Mouse (Mus musculus) CD4-positive, CD25-positive, alpha-beta regulatory T cell, adult 4 months (primary cell): ENCODE results near the gene Gm7145. TPM values are rescaled to one million over a fixed set of nuclear protein-coding genes. Genes with fewer than 3 reads are reported as not detected.
"Not testable (repeated sequence)": the region's sequence is repeated elsewhere in the genome, so short reads cannot be mapped to it uniquely, and the experiment has no call there.

Experiments
- ATAC-seq: one replicate; pipeline ENCODE4 v1.8.0; 2017
- polyA plus RNA-seq, 2 experiments: library from polyadenylated mRNA; unstranded; fragments of 100-300 nt; shearing (Covaris generic); gene quantifications; one replicate each; pipeline ENCODE4 v1.2.1; 2017

The Gm7145 gene
- not detected for polyA plus RNA-seq

GRCm38 (mm10) chr1:117965639-117966038, at the start of gene Gm7145:
TSS of gene Gm7145 (plus strand) at chr1:117965939.
- ATAC-seq: no peak

- ATAC-seq: not testable (repeated sequence)
Measured at GRCm38 (mm10) chr1:117927715-117928114, 38.0 kb upstream of the Gm7145 start, which contains the start of gene Gm28168. TSS of gene Gm28168 (plus strand) at chr1:117928015.

GRCm38 (mm10) chr1:118003876-118004275, 38.1 kb downstream of the Gm7145 start:
- ATAC-seq: not testable (repeated sequence)

GRCm38 (mm10) chr1:118012736-118013135, 47.0 kb downstream of the Gm7145 start:
- ATAC-seq: not testable (repeated sequence)

Other genes with a start within 250 kb of the Gm7145 start
- gene B020011L13Rik, start 184.8 kb upstream of the Gm7145 start, polyA plus RNA-seq: not detected
- gene Gm28360, start 135.9 kb upstream of the Gm7145 start, polyA plus RNA-seq: not detected
- not detected for gene Gm28168, start 37.9 kb upstream of the Gm7145 start, polyA plus RNA-seq
- under 1 TPM in 1 of 2 experiments, not detected in 1; 0.17 TPM for gene Gm29106, start 210.6 kb downstream of the Gm7145 start, polyA plus RNA-seq